Mouse (Mus musculus) small intestine, adult 2 months (tissue): ENCODE measurements at regions not wholly inside any gene's neighbourhood (a gene's known extent, or its start where the extent isn't known, plus 50 kb on each side); places are given as distances from the start of the nearest gene placed in this dataset.

Experiments used
- CTCF ChIP-seq: fragments of 200-500 bp; IDR thresholded peaks from 2 replicates; pipeline ENCODE4 v1.5.1; 2012; ENCODE audit warnings: low read depth, mild to moderate bottlenecking, control low read depth, inconsistent platforms, low read length, moderate library complexity, mixed read lengths; ENCODE audit not compliant: insufficient replicate concordance, insufficient read length; ENCODE audit errors: extremely low read depth
- POLR2A ChIP-seq: fragments of 200-500 bp; IDR thresholded peaks from 2 replicates; pipeline ENCODE4 v1.6.1; 2012; ENCODE audit warnings: low read depth, mild to moderate bottlenecking, control low read depth, inconsistent platforms, low read length, moderate library complexity

- TF ChIP-seq CTCF = no peak
- no peak for TF ChIP-seq POLR2A
These were observed 191.0 kb upstream of the Bmper start for GRCm38 (mm10) chr9:23031916-23032315.
